Mouse (Mus musculus) adipocyte (in vitro differentiated cells): ENCODE measurements at regions not wholly inside any gene's neighbourhood (a gene's known extent, or its start where the extent isn't known, plus 50 kb on each side); places are given as distances from the start of the nearest gene placed in this dataset.
A peak's percentile ranks its signal among the peaks of the same experiment; 100 is the strongest.

Source experiments
- DNase-seq: peaks from one replicate; pipeline ENCODE4 v3.0.0-alpha.2; 2016; ENCODE audit warnings: low spot score

- DNase-seq: no peak
These were observed 53.9 kb downstream of the Gm11361 start for GRCm38 (mm10) chr13:28311248-28311647.

DNA sequence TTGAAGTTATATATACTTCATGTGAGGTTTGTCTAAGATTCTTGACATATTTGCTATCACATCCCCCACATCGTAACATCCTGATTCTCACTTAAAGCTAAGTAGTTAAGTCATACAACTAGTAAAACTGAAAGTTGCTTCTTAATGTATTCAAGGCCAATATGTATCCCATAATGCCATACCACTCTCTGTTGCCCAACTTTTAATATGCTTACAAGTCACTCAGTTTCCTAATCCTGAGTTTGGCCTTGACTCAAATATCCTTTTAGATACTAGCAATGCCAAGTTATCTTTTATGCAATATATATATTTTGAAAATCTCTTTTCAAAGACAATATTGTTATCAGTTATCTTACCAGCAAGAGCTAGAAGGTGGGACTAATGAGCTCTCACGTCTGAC lies 54.3 kb downstream of the Gm11361 start:
- DNase-seq: peak; percentile 20

DNA sequence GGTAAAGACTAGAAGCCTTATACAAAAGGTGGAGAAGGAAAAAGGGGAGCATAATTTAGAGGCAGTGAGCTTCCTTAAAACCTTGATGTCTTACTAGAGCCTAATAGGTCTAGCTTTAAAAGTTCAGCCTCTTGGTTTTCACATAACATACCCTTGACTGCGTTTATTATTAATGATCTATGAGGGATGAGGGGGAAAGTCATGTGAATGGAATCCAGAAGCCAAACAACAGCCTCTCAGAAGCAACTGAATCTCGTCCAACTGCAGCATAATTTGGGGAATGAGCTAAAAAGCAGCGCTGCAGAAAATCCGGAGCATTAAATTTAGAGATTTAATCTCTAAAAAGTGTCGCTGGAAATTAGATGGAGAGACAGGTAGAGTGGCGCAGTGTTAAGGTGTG lies 54.8 kb downstream of the Gm11361 start:
- DNase-seq: peak; percentile 8

- no peak for DNase-seq
These were observed 56.1 kb downstream of the Gm11361 start for GRCm38 (mm10) chr13:28313459-28313858.

DNA sequence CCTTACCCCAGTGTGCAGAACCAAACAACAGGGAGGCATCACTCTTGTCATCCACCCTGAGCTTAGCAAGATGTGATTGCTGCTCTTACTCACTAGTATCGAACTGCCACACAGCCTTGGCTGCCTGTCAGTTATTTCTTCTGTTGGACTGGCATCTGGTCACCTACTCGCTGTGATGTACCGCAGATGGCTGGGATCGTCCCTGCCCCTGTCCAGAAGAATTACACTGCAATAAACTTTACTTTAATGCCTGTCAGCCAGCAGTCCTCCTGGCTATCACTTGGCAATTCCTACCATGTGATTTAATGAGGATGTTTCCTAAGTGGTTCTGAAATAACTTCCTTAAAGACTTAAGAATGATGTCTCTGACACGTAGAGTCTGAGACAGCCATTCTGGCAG lies 57.7 kb downstream of the Gm11361 start:
- no peak for DNase-seq
